8 mouse cellular contexts compared by ENCODE assay signal in the genomic region with DNA sequence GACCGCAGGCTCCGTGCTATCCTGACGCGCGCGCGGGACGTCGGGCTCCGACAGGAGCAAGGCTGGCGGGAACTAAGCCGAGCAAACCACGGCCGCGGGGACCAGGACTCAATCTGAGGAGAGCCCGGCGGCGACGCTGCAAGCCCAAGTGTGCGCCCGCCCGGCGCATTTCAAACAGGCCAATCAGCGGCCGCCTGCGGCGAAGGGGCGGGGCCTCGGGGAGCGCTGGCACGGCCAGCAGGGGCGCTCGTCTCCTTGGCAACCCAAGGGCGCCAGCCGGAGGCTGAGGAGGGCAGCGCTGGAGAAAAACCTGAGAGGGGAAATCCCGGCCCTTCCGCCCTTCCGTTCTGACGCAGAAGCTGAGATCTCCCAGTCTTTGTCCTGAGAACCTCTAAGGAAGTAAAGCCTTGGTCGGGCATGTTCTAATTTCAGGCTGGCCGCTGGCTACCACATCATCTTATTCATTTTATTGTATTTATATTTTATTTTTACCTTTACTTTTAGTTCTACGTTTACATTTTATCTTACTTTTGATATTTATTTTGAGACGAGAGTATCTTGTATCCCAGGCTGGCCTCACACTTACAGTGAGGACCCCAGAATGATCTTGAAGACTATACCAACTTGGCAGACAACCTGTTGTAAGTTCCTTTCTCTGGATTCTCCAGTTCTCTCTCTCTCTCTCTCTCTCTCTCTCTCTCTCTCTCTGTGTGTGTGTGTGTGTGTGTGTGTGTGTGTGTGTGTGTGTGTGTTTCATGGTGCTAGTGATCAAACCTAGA. TPM values are rescaled to one million over a fixed set of nuclear protein-coding genes. Genes with fewer than 3 reads are reported as not detected.
A peak's percentile ranks its signal among the peaks of the same experiment; 100 is the strongest.
DNase-seq lines count a peak whose midpoint lies in the region; ATAC-seq and TF ChIP-seq lines count a peak whose summit lies in the region.

Kif23 (minus strand) TSS at position 152 of the 779 bp plus-strand sequence.

- under 1% methylated on average over 44 of the region's 44 CpGs for WGBS in hindbrain, embryonic 14.5 days

- POLR2A ChIA-PET in Patski (lab: Charles Lee): interaction anchor here (1.5 kb wide), 1 partner anchor 33 kb away, joined by 4 read pairs; the partner anchor contains the start of gene Rplp1

- TF ChIP-seq CTCF in Patski (IDR thresholded peaks at IDR 0.05): peak; percentile 99

- H3K9me3 ChIP-seq in hindbrain, embryonic 14.5 days (ENCODE audit: control insufficient read depth, low read length): no peaks in the 10 kb centered on the region

- H3K4me2 ChIP-seq in hindbrain, embryonic 14.5 days (replicated peaks): peak within 1 kb of the TSS; percentile 100

- H3K27ac ChIP-seq in hindbrain, embryonic 14.5 days: no peak within 1 kb of the TSS

- no peaks in the 10 kb centered on the region for H3K36me3 ChIP-seq in hindbrain, embryonic 14.5 days (replicated peaks; ENCODE audit: control insufficient read depth, insufficient read depth)

- ATAC-seq in Patski: peak; percentile 85
- ATAC-seq in hindbrain, embryonic 14.5 days (ENCODE audit: low FRiP score): peak; percentile 92

- 0 out of 2 replicates have a peak, but pooled peaks cover 12% of the 10 kb centered on the region for H3K4me1 ChIP-seq in hindbrain, embryonic 14.5 days (replicated peaks; ENCODE audit: control insufficient read depth, insufficient read depth, low read length)

- peak within 1 kb of the TSS; percentile 67 for H3K9ac ChIP-seq in hindbrain, embryonic 14.5 days

- in situ Hi-C loops in Patski (cut with MboI; ENCODE audit: low pct_unique_long_range_greater_than_20kb): loop anchor here (5.0 kb wide), 1 partner anchor 295 kb away; no protein-coding TSS in a partner anchor

- H3K4me3 ChIP-seq in hindbrain, embryonic 14.5 days (replicated peaks; ENCODE audit: low read length): peak within 1 kb of the TSS; percentile 66

- peak; percentile 89 for DNase-seq in Patski (ENCODE audit: low read depth, low spot score)
- peak; percentile 99 to 100 for DNase-seq in cerebellum, postnatal 14 days
- peak; percentile 91 to 94 for DNase-seq in frontal cortex, postnatal 25 days (ENCODE audit: low spot score in 2 of 2)
- peak; percentile 97 for DNase-seq in hindbrain, embryonic 14.5 days (ENCODE audit: low spot score)
- DNase-seq in layer of hippocampus, postnatal 36 days: peak; percentile 92
- DNase-seq in lung, postnatal 36 days: peak; percentile 97
- DNase-seq in retina, postnatal 1 day: peak; percentile 98
- peak; percentile 94 to 98 for DNase-seq in urinary bladder, adult 18-20 months (ENCODE audit: low spot score in 2 of 2)

- CTCF ChIA-PET in Patski (lab: Charles Lee): interaction anchor here (0.5 to 2.2 kb wide), 8 partner anchors 16 to 302 kb away, joined by 3 to 10 read pairs (median 5); no protein-coding TSS in a partner anchor

- no peaks in the 10 kb centered on the region for H3K27me3 ChIP-seq in Patski
- no peaks in the 10 kb centered on the region for H3K27me3 ChIP-seq in hindbrain, embryonic 14.5 days (ENCODE audit: control insufficient read depth, insufficient read depth, low read length)

RNA-seq across cellular contexts. Expression of gene Kif23, which starts in this region (rescaled TPM):
- polyA plus RNA-seq in Patski (2021): 76.6 TPM
- polyA plus RNA-seq in hindbrain, embryonic 14.5 days (2014; fragmentation: Nextera tagmentation; extraction: Ambion mirVana): 14.3 and 17.0 TPM in 2 replicates
- 1 to 10 TPM; 1.2 to 2.3 TPM for total RNA-seq in layer of hippocampus, postnatal 36 days (2021)
